16 mouse cellular contexts compared by ENCODE assay signal in the genomic region with DNA sequence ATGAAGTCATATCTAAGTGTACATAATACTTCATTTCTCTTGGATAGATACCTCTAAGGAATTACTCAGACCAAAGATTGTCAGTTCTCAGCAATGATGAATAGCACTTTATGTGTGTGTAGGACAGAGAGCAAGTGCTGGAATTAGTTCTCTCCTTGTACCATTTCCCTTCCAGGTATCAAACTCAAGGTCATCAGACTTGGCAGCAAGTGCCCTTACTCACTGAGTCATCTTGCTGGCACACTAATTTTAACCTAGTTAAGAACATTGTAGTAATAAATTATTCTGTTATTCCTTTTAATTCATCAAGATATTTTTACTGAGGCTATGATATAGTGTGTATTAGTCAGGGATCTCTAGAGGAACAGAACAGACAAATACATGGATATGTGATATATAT.
"Had no signal": no experiment of that assay in that cellular context is flagged by ENCODE, and none has a peak within 500 bp of the region (broad histone marks: within the 10 kb centered on the region; RNA-seq: fewer than 3 reads in every experiment).

No protein-coding gene starts in this region.

- H3K4me3 ChIP-seq: layer of hippocampus, adult 2 months; limb, embryonic 10.5 days; liver, embryonic 12.5 days; lung, embryonic 15.5 days; megakaryocyte, embryonic 14.5 days; midbrain, embryonic 15.5 days; neural tube, embryonic 12.5 days; stomach, embryonic 15.5 days had no signal

- H3K36me3 ChIP-seq: limb, embryonic 10.5 days; liver, embryonic 12.5 days; lung, embryonic 15.5 days; midbrain, embryonic 15.5 days; stomach, embryonic 15.5 days had no signal

- H3K27me3 ChIP-seq: liver, embryonic 12.5 days; lung, embryonic 15.5 days; megakaryocyte, embryonic 14.5 days; midbrain, embryonic 15.5 days; neural tube, embryonic 12.5 days; stomach, embryonic 15.5 days had no signal

- H3K27ac ChIP-seq: layer of hippocampus, adult 2 months; limb, embryonic 10.5 days; liver, embryonic 12.5 days; lung, embryonic 15.5 days; macrophage; midbrain, embryonic 15.5 days; neural tube, embryonic 12.5 days; stomach, embryonic 15.5 days had no signal

- H3K9me3 ChIP-seq: limb, embryonic 10.5 days; liver, embryonic 12.5 days; lung, embryonic 15.5 days; megakaryocyte, embryonic 14.5 days; midbrain, embryonic 15.5 days; neural tube, embryonic 12.5 days; stomach, embryonic 15.5 days had no signal

- DNase-seq: kidney, postnatal 10 days; kidney, postnatal 4 days; lung, postnatal 14 days; retina, postnatal 1 day; thymus, adult 2 months; thymus, postnatal 25 days had no signal

- H3K9ac ChIP-seq: liver, embryonic 12.5 days; lung, embryonic 15.5 days; midbrain, embryonic 15.5 days; neural tube, embryonic 12.5 days; stomach, embryonic 15.5 days had no signal

- ATAC-seq: liver, embryonic 12.5 days; midbrain, embryonic 15.5 days had no signal

- H3K4me2 ChIP-seq: liver, embryonic 12.5 days; lung, embryonic 15.5 days; midbrain, embryonic 11.5 days; midbrain, embryonic 15.5 days; neural tube, embryonic 12.5 days; stomach, embryonic 15.5 days had no signal

- H3K4me1 ChIP-seq: limb, embryonic 10.5 days; liver, embryonic 12.5 days; lung, embryonic 15.5 days; megakaryocyte, embryonic 14.5 days; midbrain, embryonic 15.5 days; neural tube, embryonic 12.5 days; stomach, embryonic 15.5 days had no signal
